Mouse (Mus musculus) layer of hippocampus, postnatal 14 days (tissue): ENCODE measurements around the gene Btn1a1. TPM values are rescaled to one million over a fixed set of nuclear protein-coding genes. Genes with fewer than 3 reads are reported as not detected.

Experiments used
- DNase-seq, 2 experiments: peaks; one replicate each; pipeline ENCODE4 v3.0.0; 2021 to 2022; ENCODE audit warnings: low spot score in 2 of 2, mixed read lengths in 1 of 2
- total RNA-seq, 2 experiments: library from RNA; stranded (reverse); gene quantifications; 2 replicates each; pipeline ENCODE4 v1.2.3; 2021

Btn1a1 gene
- total RNA-seq, 2 experiments from 2014 or later: not detected

GRCm38 (mm10) chr13:23439901-23440300 lies 25.8 kb downstream of the Btn1a1 start:
- DNase-seq: no peak

- DNase-seq: peak in 1 of 2 experiments; percentile 48
These were observed 27.2 kb downstream of the Btn1a1 start for GRCm38 (mm10) chr13:23438521-23438920.

GRCm38 (mm10) chr13:23437908-23438307 lies 27.8 kb downstream of the Btn1a1 start:
- DNase-seq: peak; percentile 91 to 97

GRCm38 (mm10) chr13:23436861-23437822 lies 28.6 kb downstream of the Btn1a1 start:
- peak; percentile 42 to 80 for DNase-seq

GRCm38 (mm10) chr13:23436231-23436661 lies 29.5 kb downstream of the Btn1a1 start:
- DNase-seq: peak; percentile 56 to 70

GRCm38 (mm10) chr13:23435676-23436075 lies 30.0 kb downstream of the Btn1a1 start:
- no peak for DNase-seq

- DNase-seq: no peak
These were observed 30.5 kb downstream of the Btn1a1 start for GRCm38 (mm10) chr13:23435241-23435640.

GRCm38 (mm10) chr13:23434426-23434825 lies 31.3 kb downstream of the Btn1a1 start:
- DNase-seq: no peak

- DNase-seq: no peak
These were observed 31.9 kb downstream of the Btn1a1 start for GRCm38 (mm10) chr13:23433801-23434200.

- DNase-seq: no peak
These were observed 32.5 kb downstream of the Btn1a1 start for GRCm38 (mm10) chr13:23433206-23433605.

- DNase-seq: peak; percentile 98 to 99
These were observed 33.0 kb downstream of the Btn1a1 start for GRCm38 (mm10) chr13:23432562-23433201.

- DNase-seq: peak; percentile 84 to 92
These were observed 34.3 kb downstream of the Btn1a1 start for GRCm38 (mm10) chr13:23431351-23431771.

- DNase-seq: peak; percentile 83 to 90
These were observed 35.0 kb downstream of the Btn1a1 start for GRCm38 (mm10) chr13:23430734-23431133.

- no peak for DNase-seq
These were observed 35.8 kb downstream of the Btn1a1 start for GRCm38 (mm10) chr13:23429771-23430380.

- no peak for DNase-seq
These were observed 37.3 kb downstream of the Btn1a1 start for GRCm38 (mm10) chr13:23428166-23428993.

- no peak for DNase-seq
These were observed 38.2 kb downstream of the Btn1a1 start for GRCm38 (mm10) chr13:23427401-23427910.

GRCm38 (mm10) chr13:23426922-23427321 lies 38.8 kb downstream of the Btn1a1 start:
- no peak for DNase-seq

- DNase-seq: no peak
These were observed 39.4 kb downstream of the Btn1a1 start for GRCm38 (mm10) chr13:23426335-23426734.

- peak in 1 of 2 experiments; percentile 80 for DNase-seq
These were observed 40.2 kb downstream of the Btn1a1 start for GRCm38 (mm10) chr13:23425505-23425904.
